Mouse (Mus musculus): ENCODE measurements around the gene Dmap1. TPM values are rescaled to one million over a fixed set of nuclear protein-coding genes. Genes with fewer than 3 reads are reported as not detected.

The Dmap1 gene
- 51.7 and 57.5 TPM in 2 replicates for polyA plus RNA-seq (2012; rRNA removed)
- 66.8 and 72.4 TPM in 2 replicates for polyA plus RNA-seq (2014; fragmentation: Nextera tagmentation; extraction: Ambion mirVana)

DNA sequence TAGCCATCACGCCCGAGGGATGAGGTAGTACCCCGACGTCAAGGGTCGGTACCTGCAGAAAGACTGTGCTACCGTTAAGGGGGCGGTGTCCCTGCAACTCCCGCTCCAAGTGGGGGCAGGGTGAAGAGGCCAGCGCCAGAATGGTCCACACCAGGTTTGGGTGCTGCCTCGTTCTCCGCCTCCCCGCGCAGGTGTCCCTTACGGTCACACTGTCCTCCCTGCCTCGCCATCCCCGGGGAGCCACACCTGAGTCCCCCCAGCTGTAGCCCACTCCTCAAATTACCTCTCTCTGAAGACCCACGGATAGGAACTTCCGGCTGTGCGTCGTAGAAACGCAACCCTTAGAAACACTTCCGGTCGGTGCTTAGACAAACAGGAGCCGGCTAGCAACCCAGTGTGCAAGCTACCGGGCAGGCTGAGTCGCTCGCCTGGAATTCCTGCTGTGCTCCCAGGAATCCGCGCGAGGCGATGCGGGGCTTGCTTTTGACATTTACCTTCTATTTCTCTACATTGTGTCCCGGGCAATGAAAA lies at the start of gene Dmap1:
TSS of gene Dmap1 (minus strand) at position 343 of the 531 bp plus-strand sequence.
- Histone ChIP-seq H3K4me2 (replicated peaks; ENCODE audit: low read depth, low read length, severe bottlenecking) (peak within 1 kb of the TSS; percentile 88), H3K4me3 (replicated peaks; ENCODE audit: low read length) (peak within 1 kb of the TSS; percentile 76), H3K9ac (ENCODE audit: low read depth, low read length, severe bottlenecking) (peak within 1 kb of the TSS; percentile 71), H3K27me3 (ENCODE audit: control insufficient read depth, insufficient read depth, low read length) (no peaks in the 10 kb centered on the region), H3K27ac (replicated peaks; ENCODE audit: low read depth, low read length) (0 out of 2 replicates have a peak within 1 kb of the TSS, but pooled peaks have one; percentile 48), H3K36me3 (ENCODE audit: control insufficient read depth, insufficient read depth, low read length) (peaks cover 37% of the 10 kb centered on the region), H3K9me3 (ENCODE audit: control insufficient read depth, low read length) (no peaks in the 10 kb centered on the region), H3K4me1 (ENCODE audit: control insufficient read depth, insufficient read depth, low read length) (peaks cover 4% of the 10 kb centered on the region; the same call in 1 of the 2 replicates)
- WGBS = under 1% methylated on average over 33 of the region's 33 CpGs
- DNase-seq (ENCODE audit: low spot score) (peak; percentile 91), ATAC-seq (ENCODE audit: low FRiP score, low read depth) (peak; percentile 90)
- TF ChIP-seq POLR2A (IDR thresholded peaks at IDR 0.05; ENCODE audit: borderline replicate concordance, extremely low read depth, insufficient read depth, insufficient read length) = no peak

DNA sequence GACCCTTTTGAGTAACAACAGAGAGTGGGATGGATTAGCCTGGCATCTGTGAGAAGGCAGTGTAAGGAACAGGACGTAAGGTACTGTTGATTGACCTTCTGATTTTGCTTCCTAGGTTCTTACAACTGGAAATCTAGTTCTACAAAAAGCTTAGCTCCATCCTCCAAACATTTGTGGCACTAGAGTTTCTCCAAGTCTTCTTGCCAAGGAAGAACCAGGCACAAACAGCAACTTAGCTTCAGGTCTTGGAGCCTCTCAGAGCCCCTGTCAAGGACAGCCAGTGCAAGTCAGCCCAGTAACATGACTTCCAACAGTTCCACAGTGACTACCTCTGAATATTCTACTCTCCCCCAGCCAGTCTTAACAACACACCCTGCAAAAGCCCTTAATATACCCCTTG lies 42.0 kb upstream of the Dmap1 start, which contains the start of gene Gm12845:
TSS of gene Gm12845 (plus strand) at position 301 of the 400 bp plus-strand sequence.
- WGBS = 88% methylated on average over 1 of the region's 1 CpGs
- H3K27me3 ChIP-seq (ENCODE audit: control insufficient read depth, insufficient read depth, low read length) = no peaks in the 10 kb centered on the region
- ATAC-seq (ENCODE audit: low FRiP score, low read depth) = no peak

DNA sequence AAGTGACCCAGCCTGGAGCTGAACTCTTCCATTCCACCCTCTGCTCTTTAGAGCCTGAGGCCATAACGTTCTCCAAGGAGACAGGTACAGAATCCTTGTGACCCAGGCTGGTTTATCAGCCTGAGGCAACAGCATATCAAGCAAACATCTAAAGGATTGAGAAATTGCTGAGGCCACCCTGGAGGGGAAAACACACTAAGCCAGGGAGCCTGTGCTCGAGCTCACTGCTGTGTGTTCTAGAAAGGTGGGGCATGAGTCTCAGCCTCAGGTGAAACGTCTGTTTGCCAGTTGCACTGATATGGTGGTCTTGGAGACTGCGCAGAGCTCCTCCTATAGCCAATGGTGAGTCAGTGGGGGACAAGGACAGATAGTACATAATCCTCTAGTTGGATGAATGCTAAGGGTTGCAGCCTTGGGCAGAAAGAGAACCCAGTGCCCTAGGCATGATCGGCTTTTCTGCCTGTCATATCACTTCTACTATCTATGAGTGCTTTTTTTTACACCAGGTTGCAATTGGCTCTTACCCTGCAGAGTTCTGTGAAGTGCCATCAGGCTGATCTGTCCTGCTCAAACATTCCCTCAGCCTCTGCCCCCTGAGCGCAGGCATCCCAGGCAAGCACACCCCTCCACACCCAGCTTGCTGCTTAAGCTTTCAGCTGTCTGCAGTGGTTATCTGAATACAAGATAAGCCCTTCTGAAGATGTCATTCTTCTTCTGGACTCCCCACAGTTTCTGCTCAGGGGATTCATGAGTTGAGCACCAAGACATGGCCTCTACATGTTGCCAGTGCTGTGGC lies 31.4 kb upstream of the Dmap1 start:
- H3K27ac ChIP-seq (replicated peaks; ENCODE audit: low read depth, low read length) = no peak overlapping the region
- no peak overlapping the region for H3K4me2 ChIP-seq (replicated peaks; ENCODE audit: low read depth, low read length, severe bottlenecking)
- DNase-seq (ENCODE audit: low spot score) (no peak), ATAC-seq (ENCODE audit: low FRiP score, low read depth) (no peak)
- TF ChIP-seq POLR2A (IDR thresholded peaks at IDR 0.05; ENCODE audit: borderline replicate concordance, extremely low read depth, insufficient read depth, insufficient read length) = no peak
- H3K4me1 ChIP-seq (ENCODE audit: control insufficient read depth, insufficient read depth, low read length) = no peaks in the 10 kb centered on the region
- no peaks in the 10 kb centered on the region for H3K27me3 ChIP-seq (ENCODE audit: control insufficient read depth, insufficient read depth, low read length)
- no peak overlapping the region for H3K4me3 ChIP-seq (replicated peaks; ENCODE audit: low read length)
- 71% methylated on average over 6 of the region's 6 CpGs for WGBS
- H3K36me3 ChIP-seq (ENCODE audit: control insufficient read depth, insufficient read depth, low read length) = no peaks in the 10 kb centered on the region
- no peak overlapping the region for H3K9ac ChIP-seq (ENCODE audit: low read depth, low read length, severe bottlenecking)
- H3K9me3 ChIP-seq (ENCODE audit: control insufficient read depth, low read length) = no peaks in the 10 kb centered on the region

More for the DNA sequence above, 42.0 kb upstream of the Dmap1 start, which contains the start of gene Gm12845:
- Histone ChIP-seq H3K4me3 (replicated peaks; ENCODE audit: low read length) (no peak within 1 kb of the TSS), H3K9ac (ENCODE audit: low read depth, low read length, severe bottlenecking) (no peak within 1 kb of the TSS), H3K4me2 (replicated peaks; ENCODE audit: low read depth, low read length, severe bottlenecking) (no peak within 1 kb of the TSS), H3K36me3 (ENCODE audit: control insufficient read depth, insufficient read depth, low read length) (no peaks in the 10 kb centered on the region), H3K27ac (replicated peaks; ENCODE audit: low read depth, low read length) (no peak within 1 kb of the TSS), H3K9me3 (ENCODE audit: control insufficient read depth, low read length) (no peaks in the 10 kb centered on the region), H3K4me1 (ENCODE audit: control insufficient read depth, insufficient read depth, low read length) (no peaks in the 10 kb centered on the region)
- no peak for DNase-seq (ENCODE audit: low spot score)
- TF ChIP-seq POLR2A (IDR thresholded peaks at IDR 0.05; ENCODE audit: borderline replicate concordance, extremely low read depth, insufficient read depth, insufficient read length) = no peak

DNA sequence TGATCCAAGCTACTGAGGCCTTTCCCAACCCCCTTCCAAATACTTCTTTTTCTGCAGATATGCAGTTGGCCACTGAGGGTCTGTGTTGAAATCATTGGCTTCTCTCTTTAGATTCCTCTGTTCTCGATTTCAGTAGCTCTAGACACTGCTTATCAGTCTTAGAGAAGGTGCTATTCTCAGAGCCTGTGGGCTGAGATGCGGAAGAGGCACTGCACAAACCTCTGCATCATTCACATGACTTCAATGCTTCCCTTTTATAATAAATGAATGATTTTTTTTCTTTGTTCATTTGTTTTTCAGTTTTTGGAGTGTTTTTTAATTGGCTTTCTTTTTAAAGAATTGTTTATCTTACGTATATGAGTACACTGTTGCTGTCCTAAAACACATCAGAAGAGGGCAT lies 30.2 kb upstream of the Dmap1 start:
- H3K9ac ChIP-seq (ENCODE audit: low read depth, low read length, severe bottlenecking) = no peak overlapping the region
- no peak overlapping the region for H3K27ac ChIP-seq (replicated peaks; ENCODE audit: low read depth, low read length)
- 83% methylated on average over 3 of the region's 3 CpGs for WGBS
- H3K9me3 ChIP-seq (ENCODE audit: control insufficient read depth, low read length) = no peaks in the 10 kb centered on the region
- TF ChIP-seq POLR2A (IDR thresholded peaks at IDR 0.05; ENCODE audit: borderline replicate concordance, extremely low read depth, insufficient read depth, insufficient read length) = no peak
- no peaks in the 10 kb centered on the region for H3K4me1 ChIP-seq (ENCODE audit: control insufficient read depth, insufficient read depth, low read length)
- H3K4me2 ChIP-seq (replicated peaks; ENCODE audit: low read depth, low read length, severe bottlenecking) = no peak overlapping the region
- no peaks in the 10 kb centered on the region for H3K27me3 ChIP-seq (ENCODE audit: control insufficient read depth, insufficient read depth, low read length)
- no peak for ATAC-seq (ENCODE audit: low FRiP score, low read depth)
- no peaks in the 10 kb centered on the region for H3K36me3 ChIP-seq (ENCODE audit: control insufficient read depth, insufficient read depth, low read length)
- DNase-seq (ENCODE audit: low spot score) = no peak
- no peak overlapping the region for H3K4me3 ChIP-seq (replicated peaks; ENCODE audit: low read length)

DNA sequence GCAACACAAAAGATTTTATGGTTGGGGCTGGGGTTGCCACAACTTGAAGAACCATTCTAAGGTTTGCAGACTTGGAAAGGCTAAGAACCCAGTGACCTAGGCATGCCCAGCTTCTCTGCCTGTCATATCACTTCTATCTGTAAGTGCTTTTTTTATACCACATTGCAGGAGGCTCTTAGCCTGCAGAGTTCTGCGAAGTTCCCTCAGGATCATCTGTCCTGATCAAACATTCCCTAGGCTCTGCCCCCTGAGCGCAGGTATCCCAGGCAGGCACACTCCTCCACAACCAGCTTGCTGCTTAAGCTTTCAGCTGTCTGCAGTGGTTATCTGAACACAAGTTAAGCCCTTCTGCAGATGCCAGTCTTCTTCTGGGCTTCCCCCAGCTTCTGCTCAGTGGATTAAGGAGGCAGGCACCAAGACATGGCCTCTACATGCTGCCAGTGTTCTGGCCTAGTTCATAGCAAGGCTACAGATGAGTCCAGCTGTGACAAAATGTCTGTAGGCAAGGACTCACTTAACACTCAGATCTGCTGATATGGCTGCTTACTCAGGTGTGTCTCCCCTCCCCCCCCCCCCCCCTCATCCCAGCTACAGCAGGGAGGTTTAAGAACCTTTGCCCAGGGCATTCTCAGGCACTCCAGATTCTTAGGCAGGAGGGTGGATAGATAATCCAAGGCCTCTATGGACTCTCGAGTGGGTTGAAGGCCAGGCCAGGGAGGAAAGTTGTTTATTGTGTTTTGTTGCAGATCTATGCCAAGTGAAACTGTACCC lies 26.9 kb upstream of the Dmap1 start:
- Histone ChIP-seq H3K4me1 (ENCODE audit: control insufficient read depth, insufficient read depth, low read length) (no peaks in the 10 kb centered on the region), H3K27me3 (ENCODE audit: control insufficient read depth, insufficient read depth, low read length) (no peaks in the 10 kb centered on the region), H3K36me3 (ENCODE audit: control insufficient read depth, insufficient read depth, low read length) (no peaks in the 10 kb centered on the region), H3K9ac (ENCODE audit: low read depth, low read length, severe bottlenecking) (no peak overlapping the region), H3K4me2 (replicated peaks; ENCODE audit: low read depth, low read length, severe bottlenecking) (no peak overlapping the region), H3K27ac (replicated peaks; ENCODE audit: low read depth, low read length) (no peak overlapping the region), H3K9me3 (ENCODE audit: control insufficient read depth, low read length) (no peaks in the 10 kb centered on the region), H3K4me3 (replicated peaks; ENCODE audit: low read length) (no peak overlapping the region)
- ATAC-seq (ENCODE audit: low FRiP score, low read depth) (no peak), DNase-seq (ENCODE audit: low spot score) (no peak)
- WGBS = 69% methylated on average over 3 of the region's 3 CpGs
- TF ChIP-seq POLR2A (IDR thresholded peaks at IDR 0.05; ENCODE audit: borderline replicate concordance, extremely low read depth, insufficient read depth, insufficient read length) = no peak
